Mouse (Mus musculus): ENCODE measurements at regions not wholly inside any gene's neighbourhood (a gene's known extent, or its start where the extent isn't known, plus 50 kb on each side); places are given as distances from the start of the nearest gene placed in this dataset.

DNA sequence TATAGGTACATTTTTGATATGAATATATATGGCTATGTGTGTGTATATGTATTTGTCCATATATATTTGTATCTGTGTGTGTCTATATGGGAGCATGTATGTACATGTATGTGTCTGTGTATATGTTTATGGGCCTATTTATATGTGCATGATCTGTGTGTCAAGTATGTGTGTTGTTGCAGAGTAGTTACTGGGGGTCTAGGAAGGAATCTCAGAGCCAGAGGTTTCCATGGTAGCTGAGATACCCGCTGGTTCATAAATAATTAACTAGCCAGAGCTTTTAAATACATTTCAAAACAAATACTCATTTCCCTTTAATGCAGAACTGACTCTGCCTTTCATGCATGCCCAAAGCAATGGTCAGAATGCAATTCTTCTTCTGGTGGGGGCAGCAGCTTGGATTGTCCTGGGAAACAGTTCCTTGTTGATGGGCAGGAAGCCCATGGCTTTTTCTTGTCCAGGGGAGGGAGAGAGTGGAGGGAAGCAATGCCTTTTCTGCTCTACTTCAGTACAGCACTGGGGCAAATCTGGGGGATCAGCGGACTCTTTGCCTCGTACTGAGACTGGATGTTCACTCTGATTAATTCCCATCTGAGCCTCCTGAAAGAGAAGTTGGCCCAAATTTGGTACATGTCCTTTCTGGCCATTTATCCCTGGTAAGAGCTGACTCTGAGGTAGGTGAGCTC is 798.7 kb downstream of the Gm9195 start:
- H3K79me2 ChIP-seq (ENCODE audit: control insufficient read depth, insufficient read depth, low read length): no peaks in the 10 kb centered on the region
- TF ChIP-seq CTCF (IDR thresholded peaks at IDR 0.05; ENCODE audit: low read depth, low read length): no peak
- no peak for TF ChIP-seq POLR2A (IDR thresholded peaks at IDR 0.05; ENCODE audit: extremely low read depth, insufficient read depth, low read length)
- no peaks in the 10 kb centered on the region for H3K36me3 ChIP-seq (ENCODE audit: control insufficient read depth, insufficient read depth, low read length)
- 66% methylated on average over 3 of the region's 3 CpGs for WGBS
- H3K27me3 ChIP-seq (ENCODE audit: control insufficient read depth, insufficient read depth, low read length): no peaks in the 10 kb centered on the region
- no peak overlapping the region for H3K27ac ChIP-seq (replicated peaks; ENCODE audit: insufficient read depth, low read depth, low read length)
- H3K4me3 ChIP-seq (ENCODE audit: insufficient read depth, low read depth, low read length): no peak overlapping the region
- H3K9ac ChIP-seq (ENCODE audit: low read depth, low read length): no peak overlapping the region
- H3K4me1 ChIP-seq (ENCODE audit: control insufficient read depth, insufficient read depth, low read length): no peaks in the 10 kb centered on the region
- DNase-seq (ENCODE audit: extremely low read depth, low read depth, low spot score): no peak

DNA sequence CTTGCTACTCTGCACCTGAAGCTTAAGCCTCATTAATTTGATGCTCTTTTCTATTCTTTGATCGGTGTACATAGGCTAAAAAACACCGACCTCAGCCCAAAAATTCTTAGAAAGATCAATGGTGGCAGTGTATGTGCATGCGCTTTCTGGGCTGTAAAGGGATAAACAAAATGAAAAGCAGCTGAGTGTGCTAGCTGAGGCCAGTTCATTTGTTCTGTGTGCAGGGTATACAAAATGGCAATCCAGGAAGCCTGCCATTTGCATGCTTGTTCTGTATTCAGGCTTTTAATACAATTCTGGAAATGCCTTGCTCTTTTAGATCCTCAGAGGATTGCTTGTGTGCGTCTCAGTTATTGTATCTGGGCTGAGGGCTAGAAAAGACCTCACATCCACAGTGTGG is 817.1 kb downstream of the Gm9195 start:
- DNase-seq (ENCODE audit: extremely low read depth, low read depth, low spot score): no peak
- no peak overlapping the region for H3K4me3 ChIP-seq (ENCODE audit: insufficient read depth, low read depth, low read length)
- no peak overlapping the region for H3K9ac ChIP-seq (ENCODE audit: low read depth, low read length)
- no peak overlapping the region for H3K27ac ChIP-seq (replicated peaks; ENCODE audit: insufficient read depth, low read depth, low read length)
- H3K36me3 ChIP-seq (ENCODE audit: control insufficient read depth, insufficient read depth, low read length): no peaks in the 10 kb centered on the region
- no peaks in the 10 kb centered on the region for H3K4me1 ChIP-seq (ENCODE audit: control insufficient read depth, insufficient read depth, low read length)
- H3K79me2 ChIP-seq (ENCODE audit: control insufficient read depth, insufficient read depth, low read length): no peaks in the 10 kb centered on the region
- no peaks in the 10 kb centered on the region for H3K27me3 ChIP-seq (ENCODE audit: control insufficient read depth, insufficient read depth, low read length)
- TF ChIP-seq POLR2A (IDR thresholded peaks at IDR 0.05; ENCODE audit: extremely low read depth, insufficient read depth, low read length): no peak
- TF ChIP-seq CTCF (IDR thresholded peaks at IDR 0.05; ENCODE audit: low read depth, low read length): no peak
- WGBS: 84% methylated on average over 4 of the region's 4 CpGs

DNA sequence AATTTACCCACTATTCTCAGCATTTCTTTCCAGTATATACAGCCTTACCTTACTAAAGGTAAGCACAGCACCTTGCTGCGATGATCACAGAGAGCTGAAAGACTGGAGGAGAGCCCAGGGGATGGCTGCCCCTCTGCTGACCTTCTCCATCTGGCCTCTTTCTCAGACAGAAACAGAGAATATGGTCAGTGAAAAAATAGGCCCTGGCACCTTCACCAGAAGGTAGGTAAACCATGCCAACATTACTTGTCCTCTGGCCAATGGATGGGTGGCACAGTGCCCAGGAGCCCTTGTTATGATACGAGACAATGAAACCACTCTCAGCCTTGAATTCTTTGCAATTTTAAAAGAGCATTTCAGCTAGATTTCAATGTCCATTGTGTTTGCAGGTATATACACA is 817.8 kb downstream of the Gm9195 start:
- Histone ChIP-seq H3K4me3 (ENCODE audit: insufficient read depth, low read depth, low read length) (no peak overlapping the region), H3K9ac (ENCODE audit: low read depth, low read length) (no peak overlapping the region), H3K79me2 (ENCODE audit: control insufficient read depth, insufficient read depth, low read length) (no peaks in the 10 kb centered on the region), H3K4me1 (ENCODE audit: control insufficient read depth, insufficient read depth, low read length) (no peaks in the 10 kb centered on the region), H3K27me3 (ENCODE audit: control insufficient read depth, insufficient read depth, low read length) (no peaks in the 10 kb centered on the region), H3K36me3 (ENCODE audit: control insufficient read depth, insufficient read depth, low read length) (no peaks in the 10 kb centered on the region), H3K27ac (replicated peaks; ENCODE audit: insufficient read depth, low read depth, low read length) (no peak overlapping the region)
- 64% methylated on average over 2 of the region's 2 CpGs for WGBS
- DNase-seq (ENCODE audit: extremely low read depth, low read depth, low spot score): no peak
- TF ChIP-seq CTCF (IDR thresholded peaks at IDR 0.05; ENCODE audit: low read depth, low read length) (no peak), POLR2A (IDR thresholded peaks at IDR 0.05; ENCODE audit: extremely low read depth, insufficient read depth, low read length) (no peak)

DNA sequence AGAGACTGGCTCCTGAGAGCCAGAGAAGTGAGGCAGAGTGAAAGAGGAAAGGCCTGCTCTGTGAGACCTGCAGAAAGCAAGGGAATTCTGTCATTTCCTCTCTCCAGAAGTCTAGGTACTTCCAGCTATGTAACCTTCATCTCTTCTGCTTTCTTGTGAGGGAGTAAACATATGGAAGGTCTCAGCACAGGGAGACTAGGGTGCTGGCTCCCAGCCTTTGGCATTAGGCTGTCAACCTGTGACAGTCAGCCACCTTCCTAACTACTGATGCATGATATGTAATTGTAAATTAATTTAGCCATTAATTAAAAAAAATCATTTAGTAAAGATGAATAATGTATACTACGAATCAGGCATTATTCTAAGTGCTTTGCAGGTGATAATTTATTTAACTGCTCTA is 819.2 kb downstream of the Gm9195 start:
- Histone ChIP-seq H3K4me1 (ENCODE audit: control insufficient read depth, insufficient read depth, low read length) (no peaks in the 10 kb centered on the region), H3K79me2 (ENCODE audit: control insufficient read depth, insufficient read depth, low read length) (no peaks in the 10 kb centered on the region), H3K36me3 (ENCODE audit: control insufficient read depth, insufficient read depth, low read length) (no peaks in the 10 kb centered on the region), H3K27me3 (ENCODE audit: control insufficient read depth, insufficient read depth, low read length) (no peaks in the 10 kb centered on the region), H3K9ac (ENCODE audit: low read depth, low read length) (no peak overlapping the region), H3K4me3 (ENCODE audit: insufficient read depth, low read depth, low read length) (no peak overlapping the region), H3K27ac (replicated peaks; ENCODE audit: insufficient read depth, low read depth, low read length) (no peak overlapping the region)
- 36% methylated on average over 1 of the region's 1 CpGs for WGBS
- no peak for TF ChIP-seq POLR2A (IDR thresholded peaks at IDR 0.05; ENCODE audit: extremely low read depth, insufficient read depth, low read length)
- no peak for TF ChIP-seq CTCF (IDR thresholded peaks at IDR 0.05; ENCODE audit: low read depth, low read length)
- no peak for DNase-seq (ENCODE audit: extremely low read depth, low read depth, low spot score)

DNA sequence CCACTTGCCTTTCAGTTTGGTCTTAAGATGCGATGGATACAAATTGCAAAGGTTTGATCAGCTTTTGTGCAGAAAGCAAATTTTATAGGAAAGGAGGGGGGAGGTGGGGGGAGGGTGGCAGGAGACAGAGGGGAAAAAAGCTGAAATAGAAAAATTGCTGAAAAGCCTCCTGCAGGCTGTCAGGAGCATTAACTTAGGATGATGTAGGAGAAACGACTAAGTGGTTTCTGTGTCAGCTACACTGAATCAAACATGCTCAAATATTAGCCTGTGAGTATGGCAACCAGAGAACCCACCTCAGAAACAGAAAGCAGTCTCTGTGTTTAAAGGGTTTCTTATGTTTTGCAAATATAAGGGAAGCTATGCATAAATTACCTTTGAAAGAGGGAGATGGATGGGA is 819.6 kb downstream of the Gm9195 start:
- Histone ChIP-seq H3K4me3 (ENCODE audit: insufficient read depth, low read depth, low read length) (no peak overlapping the region), H3K27ac (replicated peaks; ENCODE audit: insufficient read depth, low read depth, low read length) (no peak overlapping the region), H3K9ac (ENCODE audit: low read depth, low read length) (no peak overlapping the region), H3K36me3 (ENCODE audit: control insufficient read depth, insufficient read depth, low read length) (no peaks in the 10 kb centered on the region), H3K27me3 (ENCODE audit: control insufficient read depth, insufficient read depth, low read length) (no peaks in the 10 kb centered on the region), H3K4me1 (ENCODE audit: control insufficient read depth, insufficient read depth, low read length) (no peaks in the 10 kb centered on the region), H3K79me2 (ENCODE audit: control insufficient read depth, insufficient read depth, low read length) (no peaks in the 10 kb centered on the region)
- 57% methylated on average over 2 of the region's 2 CpGs for WGBS
- no peak for DNase-seq (ENCODE audit: extremely low read depth, low read depth, low spot score)
- TF ChIP-seq POLR2A (IDR thresholded peaks at IDR 0.05; ENCODE audit: extremely low read depth, insufficient read depth, low read length): no peak
- no peak for TF ChIP-seq CTCF (IDR thresholded peaks at IDR 0.05; ENCODE audit: low read depth, low read length)

DNA sequence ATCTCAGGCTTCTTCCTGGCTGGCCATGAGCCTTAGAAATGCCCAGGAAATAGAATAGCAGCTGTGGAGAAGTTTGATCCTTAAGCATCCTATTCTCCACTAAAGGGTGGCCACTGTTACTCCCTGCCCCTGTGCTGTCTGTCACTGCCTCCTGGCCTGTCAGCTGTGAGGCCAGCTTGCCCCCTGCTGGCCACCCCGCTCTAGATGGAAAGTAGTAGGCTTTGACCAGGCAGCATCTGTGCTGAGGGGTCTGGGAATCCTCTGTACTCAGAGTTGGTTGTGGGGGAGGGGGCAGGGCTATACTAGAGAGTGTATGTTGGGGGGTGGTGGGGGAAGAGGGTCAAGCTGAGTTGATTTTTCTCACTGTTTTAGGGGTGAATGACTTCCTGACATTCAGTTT is 821.2 kb downstream of the Gm9195 start:
- Histone ChIP-seq H3K9ac (ENCODE audit: low read depth, low read length) (no peak overlapping the region), H3K4me3 (ENCODE audit: insufficient read depth, low read depth, low read length) (no peak overlapping the region), H3K79me2 (ENCODE audit: control insufficient read depth, insufficient read depth, low read length) (no peaks in the 10 kb centered on the region), H3K27me3 (ENCODE audit: control insufficient read depth, insufficient read depth, low read length) (no peaks in the 10 kb centered on the region), H3K27ac (replicated peaks; ENCODE audit: insufficient read depth, low read depth, low read length) (no peak overlapping the region), H3K4me1 (ENCODE audit: control insufficient read depth, insufficient read depth, low read length) (no peaks in the 10 kb centered on the region), H3K36me3 (ENCODE audit: control insufficient read depth, insufficient read depth, low read length) (no peaks in the 10 kb centered on the region)
- 7% methylated on average over 1 of the region's 1 CpGs for WGBS
- TF ChIP-seq CTCF (IDR thresholded peaks at IDR 0.05; ENCODE audit: low read depth, low read length): peak; percentile 75
- no peak for TF ChIP-seq POLR2A (IDR thresholded peaks at IDR 0.05; ENCODE audit: extremely low read depth, insufficient read depth, low read length)
- DNase-seq (ENCODE audit: extremely low read depth, low read depth, low spot score): no peak

Data from liver, adult 2 months (tissue).